Mouse (Mus musculus) forebrain, embryonic 16.5 days (tissue): ENCODE data around the gene Brms1. TPM values are rescaled to one million over a fixed set of nuclear protein-coding genes. Genes with fewer than 3 reads are reported as not detected.
A peak's percentile ranks its signal among the peaks of the same experiment; 100 is the strongest.

Source experiments
- ATAC-seq: fragments of 200-750 bp; cut with Nextera tagmentation; 2 replicates; pipeline ENCODE4 v1.8.0; 2017; ENCODE audit warnings: mild to moderate bottlenecking, moderate library complexity
- H3K27ac ChIP-seq: fragments of 300-500 bp; sonication (generic); 2 replicates; pipeline ENCODE4 v1.5.1; 2014; ENCODE audit warnings: low read length, control low read depth
- H3K27me3 ChIP-seq: fragments of 300-500 bp; sonication (generic); replicated peaks from 2 replicates; pipeline ENCODE4 v1.6.1; 2014; ENCODE audit warnings: low read length; ENCODE audit not compliant: control insufficient read depth, insufficient read depth
- H3K36me3 ChIP-seq: fragments of 300-500 bp; sonication (generic); 2 replicates; pipeline ENCODE4 v1.6.1; 2014; ENCODE audit not compliant: control insufficient read depth, insufficient read depth
- H3K4me1 ChIP-seq: fragments of 300-500 bp; sonication (generic); replicated peaks from 2 replicates; pipeline ENCODE4 v1.6.1; 2014; ENCODE audit warnings: low read length; ENCODE audit not compliant: control insufficient read depth, insufficient read depth
- H3K4me2 ChIP-seq: fragments of 300-500 bp; sonication (generic); 2 replicates; pipeline ENCODE4 v1.6.1; 2014; ENCODE audit warnings: mild to moderate bottlenecking, low read length, control low read depth
- H3K4me3 ChIP-seq: fragments of 300-500 bp; sonication (generic); replicated peaks from 2 replicates; pipeline ENCODE4 v1.5.1; 2014; ENCODE audit warnings: mild to moderate bottlenecking, low read length, control low read depth
- H3K9ac ChIP-seq: fragments of 300-500 bp; sonication (generic); replicated peaks from 2 replicates; pipeline ENCODE4 v1.6.1; 2014; ENCODE audit warnings: low read depth, low read length, control low read depth
- H3K9me3 ChIP-seq: fragments of 300-500 bp; sonication (generic); 2 replicates; pipeline ENCODE4 v1.6.1; 2016; ENCODE audit warnings: low read length; ENCODE audit not compliant: control insufficient read depth
- WGBS: fragments of 180-500 bp; shearing (Covaris S2); extraction: QIAGEN DNeasy Blood & Tissue Kit; methylation state at CpG from one replicate; pipeline ENCODE4 v1.1.7; 2014; 5-methylcytosine and 5-hydroxymethylcytosine counted together
- polyA plus RNA-seq: library from polyadenylated mRNA; unstranded; fragments of >200 nt; fragmentation: Nextera tagmentation; extraction: Ambion mirVana; gene quantifications from 2 replicates; pipeline ENCODE4 v1.2.1, GENCODE M21; 2015

The Brms1 gene
- polyA plus RNA-seq, 1 experiment from 2014 or later, result 51.2 TPM

GRCm38 (mm10) chr19:5068570-5069234 lies 27.5 kb downstream of the Brms1 start:
- Histone ChIP-seq H3K9me3 (no peaks in the 10 kb centered on the region), H3K4me3 (peak overlapping the region; percentile 45), H3K4me2 (peak overlapping the region; percentile 84), H3K9ac (peak overlapping the region; percentile 52), H3K36me3 (no peaks in the 10 kb centered on the region), H3K27me3 (peaks cover 6% of the 10 kb centered on the region; the same call in 1 of the 2 replicates), H3K4me1 (peaks cover 35% of the 10 kb centered on the region), H3K27ac (no peak overlapping the region)
- WGBS, result 36% methylated on average over 21 of the region's 21 CpGs
- 0 out of 2 replicates have a peak, but pooled peaks have one; percentile 1 for ATAC-seq

GRCm38 (mm10) chr19:5069486-5069885 lies 28.3 kb downstream of the Brms1 start:
- WGBS, result 93% methylated on average over 5 of the region's 5 CpGs
- ATAC-seq, result no peak
- H3K27ac ChIP-seq, result no peak overlapping the region
- H3K4me3 ChIP-seq, result no peak overlapping the region
- peaks cover 6% of the 10 kb centered on the region; the same call in 1 of the 2 replicates for H3K27me3 ChIP-seq
- peaks cover 35% of the 10 kb centered on the region for H3K4me1 ChIP-seq
- H3K9ac ChIP-seq, result no peak overlapping the region
- no peaks in the 10 kb centered on the region for H3K9me3 ChIP-seq
- H3K36me3 ChIP-seq, result no peaks in the 10 kb centered on the region
- no peak overlapping the region for H3K4me2 ChIP-seq

GRCm38 (mm10) chr19:5069978-5070377 lies 28.8 kb downstream of the Brms1 start:
- peaks cover 6% of the 10 kb centered on the region; the same call in 1 of the 2 replicates for H3K27me3 ChIP-seq
- H3K27ac ChIP-seq, result no peak overlapping the region
- no peaks in the 10 kb centered on the region for H3K9me3 ChIP-seq
- ATAC-seq, result no peak
- no peak overlapping the region for H3K9ac ChIP-seq
- H3K4me1 ChIP-seq, result peaks cover 35% of the 10 kb centered on the region
- no peak overlapping the region for H3K4me3 ChIP-seq
- H3K36me3 ChIP-seq, result no peaks in the 10 kb centered on the region
- no peak overlapping the region for H3K4me2 ChIP-seq
- 84% methylated on average over 7 of the region's 7 CpGs for WGBS

- H3K9me3 ChIP-seq, result no peaks in the 10 kb centered on the region
- peaks cover 35% of the 10 kb centered on the region for H3K4me1 ChIP-seq
- no peak for ATAC-seq
- no peaks in the 10 kb centered on the region for H3K36me3 ChIP-seq
- peak overlapping the region; percentile 60 for H3K27ac ChIP-seq
- H3K9ac ChIP-seq, result peak overlapping the region; percentile 52
- 5% methylated on average over 11 of the region's 11 CpGs for WGBS
- peak overlapping the region; percentile 45 for H3K4me3 ChIP-seq
- H3K27me3 ChIP-seq, result peaks cover 6% of the 10 kb centered on the region; the same call in 1 of the 2 replicates
- peak overlapping the region; percentile 71 for H3K4me2 ChIP-seq
Measured at GRCm38 (mm10) chr19:5071077-5071476, 29.9 kb downstream of the Brms1 start.

- ATAC-seq, result peak; percentile 77
- no peaks in the 10 kb centered on the region for H3K36me3 ChIP-seq
- H3K27me3 ChIP-seq, result peaks cover 6% of the 10 kb centered on the region; the same call in 1 of the 2 replicates
- H3K9ac ChIP-seq, result peak overlapping the region; percentile 52
- under 1% methylated on average over 39 of the region's 40 CpGs for WGBS
- peak overlapping the region; percentile 45 for H3K4me3 ChIP-seq
- H3K4me1 ChIP-seq, result peaks cover 35% of the 10 kb centered on the region
- H3K9me3 ChIP-seq, result no peaks in the 10 kb centered on the region
- H3K27ac ChIP-seq, result peak overlapping the region; percentile 60
- H3K4me2 ChIP-seq, result peak overlapping the region; percentile 71
Measured at GRCm38 (mm10) chr19:5071545-5072369, 30.6 kb downstream of the Brms1 start.

GRCm38 (mm10) chr19:5072389-5073019 lies 31.4 kb downstream of the Brms1 start:
- H3K36me3 ChIP-seq, result no peaks in the 10 kb centered on the region
- peak overlapping the region; percentile 52; the same call in 1 of the 2 replicates for H3K9ac ChIP-seq
- H3K4me1 ChIP-seq, result peaks cover 32% of the 10 kb centered on the region
- no peaks in the 10 kb centered on the region for H3K9me3 ChIP-seq
- peaks cover 6% of the 10 kb centered on the region; the same call in 1 of the 2 replicates for H3K27me3 ChIP-seq
- WGBS, result 2% methylated on average over 20 of the region's 20 CpGs
- H3K4me3 ChIP-seq, result peak overlapping the region; percentile 45
- peak overlapping the region; percentile 71 for H3K4me2 ChIP-seq
- no peak overlapping the region for H3K27ac ChIP-seq
- ATAC-seq, result no peak

GRCm38 (mm10) chr19:5073028-5073427 lies 31.9 kb downstream of the Brms1 start:
- WGBS, result 1% methylated on average over 15 of the region's 15 CpGs
- Histone ChIP-seq H3K36me3 (no peaks in the 10 kb centered on the region), H3K27ac (no peak overlapping the region), H3K27me3 (peaks cover 7% of the 10 kb centered on the region; the same call in 1 of the 2 replicates), H3K9ac (no peak overlapping the region), H3K4me3 (peak overlapping the region; percentile 45; the same call in 1 of the 2 replicates), H3K9me3 (no peaks in the 10 kb centered on the region), H3K4me2 (peak overlapping the region; percentile 71), H3K4me1 (peaks cover 27% of the 10 kb centered on the region)
- ATAC-seq, result no peak

- Histone ChIP-seq H3K4me1 (peaks cover 22% of the 10 kb centered on the region), H3K9ac (no peak overlapping the region), H3K36me3 (no peaks in the 10 kb centered on the region), H3K27ac (no peak overlapping the region), H3K4me2 (no peak overlapping the region), H3K9me3 (no peaks in the 10 kb centered on the region), H3K4me3 (no peak overlapping the region), H3K27me3 (peaks cover 10% of the 10 kb centered on the region; the same call in 1 of the 2 replicates)
- ATAC-seq, result no peak
- WGBS, result 39% methylated on average over 5 of the region's 5 CpGs
Measured at GRCm38 (mm10) chr19:5073518-5073917, 32.4 kb downstream of the Brms1 start.

GRCm38 (mm10) chr19:5079279-5079678 lies 38.1 kb downstream of the Brms1 start:
- WGBS, result 88% methylated on average over 1 of the region's 1 CpGs

More at GRCm38 (mm10) chr19:5079279-5079678, 38.1 kb downstream of the Brms1 start:
- H3K4me2 ChIP-seq, result no peak overlapping the region
- no peaks in the 10 kb centered on the region for H3K4me1 ChIP-seq
- H3K4me3 ChIP-seq, result no peak overlapping the region
- H3K9me3 ChIP-seq, result no peaks in the 10 kb centered on the region
- no peak for ATAC-seq
- H3K27ac ChIP-seq, result no peak overlapping the region
- no peaks in the 10 kb centered on the region for H3K36me3 ChIP-seq
- H3K9ac ChIP-seq, result no peak overlapping the region
- peaks cover 40% of the 10 kb centered on the region for H3K27me3 ChIP-seq
